Comparison of ENCODE assay signal across 8 mouse cellular contexts in genomic region chr11:20831600-20832137, GRCm38 (mm10). TPM values are rescaled to one million over a fixed set of nuclear protein-coding genes. Genes with fewer than 3 reads are reported as not detected.
A peak's percentile ranks its signal among the peaks of the same experiment; 100 is the strongest.
DNase-seq lines count a peak whose midpoint lies in the region; ATAC-seq and TF ChIP-seq lines count a peak whose summit lies in the region.

No protein-coding gene starts in this region.

- peak overlapping the region; percentile 84 for H3K4me2 ChIP-seq in heart, postnatal 0 days (ENCODE audit: low read depth, low read length)
- H3K4me2 ChIP-seq in limb, embryonic 12.5 days, result peak overlapping the region; percentile 85
- peak overlapping the region; percentile 92 for H3K4me2 ChIP-seq in midbrain, embryonic 12.5 days (replicated peaks)

- peaks cover 17% of the 10 kb centered on the region for H3K36me3 ChIP-seq in heart, postnatal 0 days (replicated peaks; ENCODE audit: control insufficient read depth, insufficient read depth, low read length)
- peaks cover 15% of the 10 kb centered on the region for H3K36me3 ChIP-seq in limb, embryonic 12.5 days
- peaks cover 18% of the 10 kb centered on the region for H3K36me3 ChIP-seq in midbrain, embryonic 12.5 days

- H3K27me3 ChIP-seq in heart, postnatal 0 days (ENCODE audit: control insufficient read depth, insufficient read depth, low read length), result no peaks in the 10 kb centered on the region
- H3K27me3 ChIP-seq in limb, embryonic 12.5 days, result peaks cover 8% of the 10 kb centered on the region
- peaks cover 21% of the 10 kb centered on the region for H3K27me3 ChIP-seq in midbrain, embryonic 12.5 days

- peak; percentile 31 for DNase-seq in adrenal gland, adult 2 months
- DNase-seq in adrenal gland, postnatal 25 days, result no peak
- peak; percentile 14 for DNase-seq in urinary bladder, postnatal 25 days (ENCODE audit: low spot score)
- no peak for DNase-seq in urinary bladder, postnatal 10 days (ENCODE audit: low spot score)
- DNase-seq in heart, postnatal 0 days (ENCODE audit: low spot score), result no peak
- no peak for DNase-seq in embryo, embryonic 9.5 days (ENCODE audit: extremely low spot score)

- TF ChIP-seq EP300 in heart, postnatal 0 days (IDR thresholded peaks at IDR 0.05; ENCODE audit: low read depth), result no peak

- H3K27ac ChIP-seq in heart, postnatal 0 days (ENCODE audit: low read depth), result peak overlapping the region; percentile 88
- H3K27ac ChIP-seq in limb, embryonic 12.5 days, result no peak overlapping the region
- no peak overlapping the region for H3K27ac ChIP-seq in midbrain, embryonic 12.5 days (replicated peaks)

- H3K9ac ChIP-seq in heart, postnatal 0 days (replicated peaks; ENCODE audit: low read depth, low read length), result peak overlapping the region; percentile 91
- H3K9ac ChIP-seq in limb, embryonic 12.5 days (replicated peaks), result peak overlapping the region; percentile 92; the same call in 1 of the 2 replicates
- peak overlapping the region; percentile 94 for H3K9ac ChIP-seq in midbrain, embryonic 12.5 days (replicated peaks)

- no peak for TF ChIP-seq CTCF in heart, postnatal 0 days (IDR thresholded peaks at IDR 0.05; ENCODE audit: low read depth)

- ATAC-seq in heart, postnatal 0 days (ENCODE audit: insufficient read depth, low read depth), result no peak
- ATAC-seq in limb, embryonic 12.5 days (ENCODE audit: insufficient number of reproducible peaks, insufficient read depth, low FRiP score, low TSS enrichment, low read depth), result no peak
- peak; percentile 42 for ATAC-seq in midbrain, embryonic 12.5 days (ENCODE audit: low FRiP score, low read depth)

- H3K4me3 ChIP-seq in heart, postnatal 0 days (ENCODE audit: low read depth, low read length), result peak overlapping the region; percentile 86
- H3K4me3 ChIP-seq in limb, embryonic 12.5 days (replicated peaks), result peak overlapping the region; percentile 90
- H3K4me3 ChIP-seq in midbrain, embryonic 12.5 days, result peak overlapping the region; percentile 95

- H3K4me1 ChIP-seq in heart, postnatal 0 days (ENCODE audit: control insufficient read depth, insufficient read depth), result peaks cover 15% of the 10 kb centered on the region; the same call in 1 of the 2 replicates
- H3K4me1 ChIP-seq in limb, embryonic 12.5 days (replicated peaks), result peaks cover 32% of the 10 kb centered on the region
- H3K4me1 ChIP-seq in midbrain, embryonic 12.5 days, result peaks cover 26% of the 10 kb centered on the region

- WGBS in heart, postnatal 0 days, result 19% methylated on average over 11 of the region's 11 CpGs
- WGBS in limb, embryonic 12.5 days, result 22% methylated on average over 11 of the region's 11 CpGs
- 12% methylated on average over 11 of the region's 11 CpGs for WGBS in midbrain, embryonic 12.5 days

- H3K9me3 ChIP-seq in heart, postnatal 0 days (replicated peaks; ENCODE audit: control insufficient read depth, low read length), result no peaks in the 10 kb centered on the region
- no peaks in the 10 kb centered on the region for H3K9me3 ChIP-seq in limb, embryonic 12.5 days
- H3K9me3 ChIP-seq in midbrain, embryonic 12.5 days, result no peaks in the 10 kb centered on the region

RNA-seq across cellular contexts. Expression of gene Lgalsl, which starts 0.8 kb away (rescaled TPM):
- 10 to 100 TPM; 21.2 to 33.0 TPM for total RNA-seq in adrenal gland, adult 2 months (2021)
- polyA plus RNA-seq in adrenal gland, adult 2 months (2012; rRNA removed), result 1.8 and 2.5 TPM in 2 replicates
- 26.2 and 32.5 TPM in 2 replicates for total RNA-seq in adrenal gland, postnatal 25 days (2021)
- 42.4 and 61.6 TPM in 2 replicates for total RNA-seq in heart, postnatal 0 days (2014; rRNA removed; ENCODE audit: low replicate concordance)
- polyA plus RNA-seq in heart, postnatal 0 days (2015; fragmentation: Nextera tagmentation; extraction: Ambion mirVana), result 29.6 and 29.7 TPM in 2 replicates
- polyA plus RNA-seq in limb, embryonic 12.5 days (2016; fragmentation: Nextera tagmentation; extraction: Ambion mirVana), result 33.7 and 37.3 TPM in 2 replicates
- 39.1 and 43.1 TPM in 2 replicates for polyA plus RNA-seq in midbrain, embryonic 12.5 days (2016; fragmentation: Nextera tagmentation; extraction: Ambion mirVana)

Comparison
In these comparisons a context has a peak if more than half of its experiments do, and no peak if none do; other contexts are left out.
1. DNase-seq: peak in adrenal gland, adult 2 months (single experiment) and urinary bladder, postnatal 25 days (single experiment); none in adrenal gland, postnatal 25 days (single experiment), urinary bladder, postnatal 10 days (single experiment), heart, postnatal 0 days (single experiment) and embryo, embryonic 9.5 days (single experiment).
2. Peak in every context shown above with its lines, with median percentiles within 50 percentile points of each other: H3K4me2 ChIP-seq, H3K4me3 ChIP-seq and H3K9ac ChIP-seq.